Mouse (Mus musculus): ENCODE data around the gene Igfbp5. TPM values are rescaled to one million over a fixed set of nuclear protein-coding genes. Genes with fewer than 3 reads are reported as not detected.

Gene Igfbp5
- total and polyA plus RNA-seq, 2 experiments from 2014 or later, result 55.4 to 147 TPM

DNA sequence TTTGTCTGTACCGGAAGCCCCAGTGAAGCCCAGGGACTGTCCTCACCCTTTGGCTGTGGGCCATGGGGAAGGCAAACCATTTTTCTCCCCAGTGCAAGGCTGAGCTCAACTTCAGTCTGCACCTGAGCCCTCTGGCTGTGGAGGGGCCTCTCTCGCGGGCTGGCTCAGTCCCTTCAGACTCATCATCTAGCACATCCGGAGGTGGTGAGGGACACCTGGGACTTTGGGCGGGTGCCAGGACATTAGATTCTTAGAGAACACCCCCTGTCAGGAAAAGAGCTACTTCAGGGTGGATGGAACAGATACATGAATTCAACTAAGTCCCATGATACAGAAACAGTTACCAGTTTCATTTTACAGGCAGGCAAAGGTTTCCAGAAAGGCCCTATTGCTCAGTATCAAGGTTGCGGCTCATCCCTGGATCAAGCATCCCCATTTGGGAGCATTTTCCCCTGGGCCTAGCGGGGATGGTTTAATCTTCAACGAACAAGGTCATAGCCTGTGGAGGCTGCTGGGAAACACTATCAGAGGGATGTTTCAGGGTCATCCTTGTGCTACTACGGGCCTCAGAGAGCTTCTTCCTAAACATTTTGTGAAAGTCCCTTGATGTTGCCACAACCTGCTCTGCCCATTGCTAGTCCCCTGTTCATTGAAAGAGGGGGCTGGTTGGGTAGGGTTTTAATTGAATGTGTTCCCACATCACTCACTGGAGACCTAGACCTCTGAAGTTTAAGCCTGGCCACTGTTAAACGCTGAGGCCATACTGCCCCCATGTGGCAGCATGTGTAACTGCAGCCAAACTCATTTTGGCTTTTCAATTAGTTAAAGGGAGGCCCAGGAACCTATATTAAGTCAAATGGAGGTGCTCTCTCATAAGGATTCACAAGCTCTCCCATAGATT lies 20.1 kb downstream of the Igfbp5 start:
- DNase-seq (ENCODE audit: low spot score) (peak; percentile 36), ATAC-seq (ENCODE audit: insufficient read depth, low read depth) (0 out of 2 replicates have a peak, but pooled peaks have one; percentile 28)
- H3K4me2 ChIP-seq (ENCODE audit: low read depth, low read length), result no peak overlapping the region
- no peaks in the 10 kb centered on the region for H3K4me1 ChIP-seq (ENCODE audit: control insufficient read depth, insufficient read depth)
- H3K36me3 ChIP-seq (replicated peaks; ENCODE audit: control insufficient read depth, insufficient read depth, low read length), result no peaks in the 10 kb centered on the region
- 51% methylated on average over 10 of the region's 10 CpGs for WGBS
- H3K4me3 ChIP-seq (ENCODE audit: low read depth, low read length), result no peak overlapping the region
- H3K27me3 ChIP-seq (ENCODE audit: control insufficient read depth, insufficient read depth, low read length), result no peaks in the 10 kb centered on the region
- H3K9ac ChIP-seq (replicated peaks; ENCODE audit: low read depth, low read length), result no peak overlapping the region
- H3K27ac ChIP-seq (ENCODE audit: low read depth), result no peak overlapping the region
- TF ChIP-seq EP300 (IDR thresholded peaks at IDR 0.05; ENCODE audit: low read depth) (no peak), CTCF (IDR thresholded peaks at IDR 0.05; ENCODE audit: low read depth) (peak; percentile 98)
- H3K9me3 ChIP-seq (replicated peaks; ENCODE audit: control insufficient read depth, low read length), result no peaks in the 10 kb centered on the region

DNA sequence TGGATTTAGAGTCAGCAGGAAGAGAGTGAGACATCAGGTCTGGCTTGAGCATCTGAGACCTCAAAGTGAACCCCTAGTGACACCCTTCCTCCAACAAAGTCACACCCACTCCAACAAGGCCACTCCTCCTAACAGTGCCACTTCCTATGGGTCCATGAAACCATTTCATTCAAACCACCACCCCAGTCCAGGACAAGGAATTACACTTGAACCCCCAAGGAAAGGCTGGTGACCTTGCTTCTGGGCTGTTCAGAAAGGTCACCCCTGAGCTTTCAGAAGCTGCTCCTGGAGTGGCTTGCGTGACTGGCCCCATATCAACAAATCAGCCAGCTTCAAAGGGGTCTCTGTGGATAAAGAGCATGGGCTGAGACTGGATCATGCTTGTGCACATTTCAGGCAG lies 20.9 kb downstream of the Igfbp5 start:
- Histone ChIP-seq H3K27me3 (ENCODE audit: control insufficient read depth, insufficient read depth, low read length) (no peaks in the 10 kb centered on the region), H3K27ac (ENCODE audit: low read depth) (no peak overlapping the region), H3K9me3 (replicated peaks; ENCODE audit: control insufficient read depth, low read length) (no peaks in the 10 kb centered on the region), H3K4me3 (ENCODE audit: low read depth, low read length) (no peak overlapping the region), H3K4me1 (ENCODE audit: control insufficient read depth, insufficient read depth) (no peaks in the 10 kb centered on the region), H3K36me3 (replicated peaks; ENCODE audit: control insufficient read depth, insufficient read depth, low read length) (no peaks in the 10 kb centered on the region), H3K9ac (replicated peaks; ENCODE audit: low read depth, low read length) (no peak overlapping the region), H3K4me2 (ENCODE audit: low read depth, low read length) (no peak overlapping the region)
- DNase-seq (ENCODE audit: low spot score) (no peak), ATAC-seq (ENCODE audit: insufficient read depth, low read depth) (no peak)
- 68% methylated on average over 1 of the region's 1 CpGs for WGBS
- TF ChIP-seq EP300 (IDR thresholded peaks at IDR 0.05; ENCODE audit: low read depth) (no peak), CTCF (IDR thresholded peaks at IDR 0.05; ENCODE audit: low read depth) (no peak)

DNA sequence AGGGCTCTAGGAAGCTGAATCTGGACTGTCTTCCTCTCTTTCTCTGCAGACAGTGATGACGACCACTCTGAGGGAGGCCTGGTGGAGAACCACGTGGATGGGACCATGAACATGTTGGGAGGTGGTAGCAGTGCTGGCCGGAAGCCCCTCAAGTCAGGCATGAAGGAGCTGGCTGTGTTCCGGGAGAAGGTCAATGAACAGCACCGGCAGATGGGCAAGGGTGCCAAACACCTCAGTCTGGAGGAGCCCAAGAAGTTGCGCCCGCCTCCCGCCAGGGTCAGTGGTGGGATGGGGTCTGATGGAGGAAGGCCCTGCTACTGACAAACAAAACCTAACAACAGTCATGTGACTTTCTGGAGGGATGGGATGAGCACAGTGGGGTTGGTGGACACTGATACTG lies 25.6 kb downstream of the Igfbp5 start:
- DNase-seq (ENCODE audit: low spot score), result no peak
- WGBS, result 82% methylated on average over 8 of the region's 8 CpGs
- Histone ChIP-seq H3K36me3 (replicated peaks; ENCODE audit: control insufficient read depth, insufficient read depth, low read length) (no peaks in the 10 kb centered on the region), H3K4me2 (ENCODE audit: low read depth, low read length) (no peak overlapping the region), H3K4me1 (ENCODE audit: control insufficient read depth, insufficient read depth) (no peaks in the 10 kb centered on the region), H3K27me3 (ENCODE audit: control insufficient read depth, insufficient read depth, low read length) (no peaks in the 10 kb centered on the region), H3K9ac (replicated peaks; ENCODE audit: low read depth, low read length) (no peak overlapping the region), H3K4me3 (ENCODE audit: low read depth, low read length) (no peak overlapping the region), H3K9me3 (replicated peaks; ENCODE audit: control insufficient read depth, low read length) (no peaks in the 10 kb centered on the region), H3K27ac (ENCODE audit: low read depth) (no peak overlapping the region)
- TF ChIP-seq EP300 (IDR thresholded peaks at IDR 0.05; ENCODE audit: low read depth) (no peak), CTCF (IDR thresholded peaks at IDR 0.05; ENCODE audit: low read depth) (no peak)
- ATAC-seq (ENCODE audit: insufficient read depth, low read depth), result no peak

DNA sequence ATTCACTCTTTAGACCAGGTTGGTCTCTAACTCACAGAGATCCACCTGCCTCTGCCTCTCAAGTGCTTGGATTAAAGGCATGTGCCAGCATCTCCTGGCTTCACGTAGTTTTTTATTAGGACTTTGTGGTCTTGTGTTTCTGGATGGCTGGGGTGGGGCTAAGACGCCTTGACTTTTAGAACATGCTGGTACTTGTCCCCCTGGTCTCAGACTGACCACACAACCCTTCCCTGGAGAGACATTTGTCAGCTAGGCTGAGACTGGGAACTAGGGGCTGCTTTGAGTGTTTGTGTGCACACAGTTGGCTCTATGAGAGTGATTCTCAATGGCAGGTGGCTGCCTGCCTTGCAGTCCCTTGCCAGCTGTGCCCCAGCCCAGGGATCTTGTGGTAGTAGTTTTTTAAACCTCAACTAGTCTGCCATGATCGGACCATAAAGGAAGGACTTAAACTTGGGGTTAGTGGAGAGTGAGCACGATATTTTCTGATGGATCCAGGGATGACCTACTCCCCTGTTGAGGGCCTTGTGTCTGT lies 26.8 kb downstream of the Igfbp5 start:
- DNase-seq (ENCODE audit: low spot score) (no peak), ATAC-seq (ENCODE audit: insufficient read depth, low read depth) (no peak)
- Histone ChIP-seq H3K9ac (replicated peaks; ENCODE audit: low read depth, low read length) (no peak overlapping the region), H3K27me3 (ENCODE audit: control insufficient read depth, insufficient read depth, low read length) (no peaks in the 10 kb centered on the region), H3K4me1 (ENCODE audit: control insufficient read depth, insufficient read depth) (no peaks in the 10 kb centered on the region), H3K27ac (ENCODE audit: low read depth) (no peak overlapping the region), H3K4me3 (ENCODE audit: low read depth, low read length) (no peak overlapping the region), H3K4me2 (ENCODE audit: low read depth, low read length) (no peak overlapping the region), H3K9me3 (replicated peaks; ENCODE audit: control insufficient read depth, low read length) (no peaks in the 10 kb centered on the region), H3K36me3 (replicated peaks; ENCODE audit: control insufficient read depth, insufficient read depth, low read length) (no peaks in the 10 kb centered on the region)
- WGBS, result 84% methylated on average over 4 of the region's 4 CpGs
- TF ChIP-seq EP300 (IDR thresholded peaks at IDR 0.05; ENCODE audit: low read depth) (no peak), CTCF (IDR thresholded peaks at IDR 0.05; ENCODE audit: low read depth) (no peak)

DNA sequence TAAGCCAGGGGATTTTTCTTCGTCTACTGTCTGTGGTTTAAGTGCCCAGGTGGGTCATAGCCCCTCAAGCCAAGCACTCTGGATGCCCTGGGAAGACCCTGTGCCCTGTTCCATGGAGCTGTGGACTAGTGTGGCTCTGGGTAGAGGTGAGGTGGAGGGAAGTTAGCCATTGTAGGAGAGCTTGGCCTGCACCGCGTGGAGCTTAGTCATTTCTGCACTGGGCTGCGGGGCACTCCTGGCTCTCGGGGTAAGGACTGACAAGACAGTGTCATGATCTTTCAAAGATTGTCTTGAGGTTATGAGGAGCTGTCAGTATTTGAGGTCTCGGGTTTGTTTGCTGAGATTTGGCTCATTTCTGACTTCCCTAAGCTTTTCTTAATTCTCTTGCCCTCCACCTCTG lies 30.0 kb downstream of the Igfbp5 start:
- DNase-seq (ENCODE audit: low spot score) (no peak), ATAC-seq (ENCODE audit: insufficient read depth, low read depth) (no peak)
- Histone ChIP-seq H3K27ac (ENCODE audit: low read depth) (no peak overlapping the region), H3K4me2 (ENCODE audit: low read depth, low read length) (no peak overlapping the region), H3K36me3 (replicated peaks; ENCODE audit: control insufficient read depth, insufficient read depth, low read length) (no peaks in the 10 kb centered on the region), H3K9me3 (replicated peaks; ENCODE audit: control insufficient read depth, low read length) (no peaks in the 10 kb centered on the region), H3K27me3 (ENCODE audit: control insufficient read depth, insufficient read depth, low read length) (no peaks in the 10 kb centered on the region), H3K4me3 (ENCODE audit: low read depth, low read length) (no peak overlapping the region), H3K9ac (replicated peaks; ENCODE audit: low read depth, low read length) (no peak overlapping the region), H3K4me1 (ENCODE audit: control insufficient read depth, insufficient read depth) (peaks cover 7% of the 10 kb centered on the region)
- WGBS, result 88% methylated on average over 6 of the region's 6 CpGs
- TF ChIP-seq EP300 (IDR thresholded peaks at IDR 0.05; ENCODE audit: low read depth) (no peak), CTCF (IDR thresholded peaks at IDR 0.05; ENCODE audit: low read depth) (no peak)

Data from heart, postnatal 0 days (tissue).